Mouse (Mus musculus): Measurements from ENCODE around the gene Calcoco2.

DNA sequence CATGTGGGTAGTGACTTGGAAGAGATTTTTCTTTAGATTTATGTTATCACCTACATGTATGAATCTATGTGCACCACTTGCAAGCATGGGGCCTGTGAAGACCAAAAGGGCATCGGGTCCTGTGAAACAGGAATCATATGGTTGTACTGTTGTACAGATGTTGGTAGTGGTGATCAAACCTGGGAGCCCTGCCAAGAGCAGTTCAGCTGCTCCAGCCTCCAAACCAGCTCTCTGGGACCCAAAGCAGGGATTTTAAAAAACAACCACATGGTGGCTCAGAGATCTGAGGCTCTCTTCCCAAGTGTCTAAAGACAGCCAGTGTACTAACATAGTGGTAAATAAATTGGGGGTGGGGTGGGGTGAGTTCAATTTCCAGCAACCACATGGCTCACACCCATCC lies 3.4 kb downstream of the Calcoco2 start:
- TF ChIP-seq CTCF (IDR thresholded peaks at IDR 0.05; ENCODE audit: low read depth) (no peak), EP300 (optimal IDR thresholded peaks at IDR 0.05) (no peak)
